In genomic region chr1:171643612-171644011, GRCm38 (mm10) we compare ENCODE assay signal across 15 mouse cellular contexts. TPM values are rescaled to one million over a fixed set of nuclear protein-coding genes. Genes with fewer than 3 reads are reported as not detected.
DNase-seq lines count a peak whose midpoint lies in the region; ATAC-seq and TF ChIP-seq lines count a peak whose summit lies in the region.
"Had no signal": no experiment of that assay in that cellular context is flagged by ENCODE, and none has a peak within 500 bp of the region (broad histone marks: within the 10 kb centered on the region; RNA-seq: fewer than 3 reads in every experiment).

No protein-coding gene starts in this region.

- H3K9me3 ChIP-seq in liver, embryonic 11.5 days (ENCODE audit: control insufficient read depth, low read length), result no peaks in the 10 kb centered on the region
- no peaks in the 10 kb centered on the region for H3K9me3 ChIP-seq in lung, postnatal 0 days (ENCODE audit: low read length)
- H3K9me3 ChIP-seq: heart, embryonic 12.5 days; hindbrain, embryonic 15.5 days; limb, embryonic 15.5 days; midbrain, embryonic 10.5 days had no signal

- no peak overlapping the region for H3K4me2 ChIP-seq in liver, embryonic 11.5 days
- no peak overlapping the region for H3K4me2 ChIP-seq in lung, postnatal 0 days (replicated peaks; ENCODE audit: low read depth, low read length)
- H3K4me2 ChIP-seq: heart, embryonic 12.5 days; hindbrain, embryonic 15.5 days; limb, embryonic 15.5 days had no signal

- peak; percentile 95 for ATAC-seq in liver, embryonic 11.5 days (replicated peaks; ENCODE audit: low FRiP score)
- ATAC-seq in lung, postnatal 0 days, result no peak
- ATAC-seq: Patski had no signal

- peak; percentile 86 for DNase-seq in heart, adult 11 months
- DNase-seq in heart, adult 18-20 months, result no peak
- peak; percentile 37 for DNase-seq in liver, embryonic 11.5 days (ENCODE audit: low spot score)
- peak; percentile 80 to 87 for DNase-seq in natural killer cell, adult 2 months (ENCODE audit: low spot score in 2 of 2)
- DNase-seq in adrenal gland, postnatal 36 days, result no peak
- DNase-seq in lung, postnatal 0 days (ENCODE audit: low spot score), result no peak
- no peak for DNase-seq in lung, adult 2 months
- DNase-seq in cerebellum, adult 11-12 months, result no peak
- DNase-seq: kidney, postnatal 10 days had no signal

- no peaks in the 10 kb centered on the region for H3K27me3 ChIP-seq in liver, embryonic 11.5 days (replicated peaks; ENCODE audit: control insufficient read depth, insufficient read depth, low read length)
- H3K27me3 ChIP-seq in lung, postnatal 0 days (replicated peaks; ENCODE audit: insufficient read depth, low read length), result no peaks in the 10 kb centered on the region
- H3K27me3 ChIP-seq: heart, embryonic 12.5 days; hindbrain, embryonic 15.5 days; limb, embryonic 15.5 days; Patski had no signal

- TF ChIP-seq CTCF in lung, postnatal 0 days (IDR thresholded peaks at IDR 0.05), result no peak
- TF ChIP-seq CTCF in lung, adult 2 months (IDR thresholded peaks at IDR 0.05; ENCODE audit: insufficient read depth, low read length), result no peak

- no peak overlapping the region for H3K27ac ChIP-seq in liver, embryonic 11.5 days (ENCODE audit: low read depth, low read length)
- no peak overlapping the region for H3K27ac ChIP-seq in lung, postnatal 0 days (ENCODE audit: low read length)
- H3K27ac ChIP-seq: hindbrain, embryonic 15.5 days; limb, embryonic 15.5 days; midbrain, embryonic 10.5 days had no signal

- H3K9ac ChIP-seq in liver, embryonic 11.5 days (ENCODE audit: low read depth, low read length), result no peak overlapping the region
- H3K9ac ChIP-seq in lung, postnatal 0 days (replicated peaks; ENCODE audit: low read depth), result no peak overlapping the region
- H3K9ac ChIP-seq: heart, embryonic 12.5 days; hindbrain, embryonic 15.5 days; limb, embryonic 15.5 days had no signal

- H3K4me3 ChIP-seq in liver, embryonic 11.5 days (ENCODE audit: low read depth, low read length), result no peak overlapping the region
- no peak overlapping the region for H3K4me3 ChIP-seq in lung, postnatal 0 days (ENCODE audit: low read depth, low read length)
- no peak overlapping the region for H3K4me3 ChIP-seq in lung, adult 2 months (replicated peaks; ENCODE audit: extremely low read depth, low read depth, low read length)
- H3K4me3 ChIP-seq: heart, embryonic 12.5 days; hindbrain, embryonic 15.5 days; limb, embryonic 15.5 days; midbrain, embryonic 10.5 days had no signal

- WGBS in liver, embryonic 11.5 days, result 44% methylated on average over 7 of the region's 7 CpGs
- WGBS in lung, postnatal 0 days, result 73% methylated on average over 7 of the region's 7 CpGs
- WGBS in lung, adult 2 months, result 66% methylated on average over 7 of the region's 7 CpGs

- TF ChIP-seq EP300 in lung, postnatal 0 days (IDR thresholded peaks at IDR 0.05), result no peak

- no peaks in the 10 kb centered on the region; the same call in 1 of the 2 replicates for H3K4me1 ChIP-seq in liver, embryonic 11.5 days (replicated peaks; ENCODE audit: control insufficient read depth, insufficient read depth, low read length)
- no peaks in the 10 kb centered on the region for H3K4me1 ChIP-seq in lung, postnatal 0 days (ENCODE audit: insufficient read depth, low read depth, low read length)
- H3K4me1 ChIP-seq in lung, adult 2 months (ENCODE audit: control insufficient read depth, insufficient read depth, low read length), result no peaks in the 10 kb centered on the region
- H3K4me1 ChIP-seq: heart, embryonic 12.5 days; hindbrain, embryonic 15.5 days; limb, embryonic 15.5 days; midbrain, embryonic 10.5 days had no signal

- no peaks in the 10 kb centered on the region for H3K36me3 ChIP-seq in liver, embryonic 11.5 days (ENCODE audit: control insufficient read depth, insufficient read depth, low read length)
- no peaks in the 10 kb centered on the region for H3K36me3 ChIP-seq in lung, postnatal 0 days (ENCODE audit: insufficient read depth, low read length)
- H3K36me3 ChIP-seq: heart, embryonic 12.5 days; hindbrain, embryonic 15.5 days; limb, embryonic 15.5 days; midbrain, embryonic 10.5 days had no signal

- TF ChIP-seq POLR2A in lung, adult 2 months (IDR thresholded peaks at IDR 0.05; ENCODE audit: borderline replicate concordance, extremely low read depth, low read depth, low read length), result no peak

RNA-seq across cellular contexts. Expression of gene Slamf7, which starts 9.2 kb away (rescaled TPM):
- 1 to 10 TPM in 1 of 2 experiments, under 1 TPM in 1; 0.57 to 1.1 TPM for total RNA-seq in heart, adult 18-20 months (2021)
- polyA plus RNA-seq in liver, embryonic 11.5 days (2014; fragmentation: Nextera tagmentation; extraction: Ambion mirVana), result not detected in 2 replicates
- 1 to 10 TPM in 1 of 2 experiments, under 1 TPM in 1; 0.43 to 1.1 TPM for total RNA-seq in adrenal gland, postnatal 36 days (2021)
- polyA plus RNA-seq in lung, postnatal 0 days (2015; fragmentation: Nextera tagmentation; extraction: Ambion mirVana), result 0.55 and 0.56 TPM in 2 replicates
- polyA plus RNA-seq in lung, adult 2 months (2012; rRNA removed), result 2.1 and 2.2 TPM in 2 replicates
- total RNA-seq: left cerebral cortex, adult 18-20 months had no signal
- polyA plus RNA-seq: heart, embryonic 12.5 days; hindbrain, embryonic 15.5 days; midbrain, embryonic 10.5 days; Patski had no signal

RNA-seq across cellular contexts. Expression of gene Ly9, which starts 36.4 kb away (rescaled TPM):
- total RNA-seq in heart, adult 18-20 months (2021), result 1 to 10 TPM in 1 of 2 experiments, under 1 TPM in 1; 0.47 to 2.4 TPM
- polyA plus RNA-seq in liver, embryonic 11.5 days (2014; fragmentation: Nextera tagmentation; extraction: Ambion mirVana), result 0.12 and 0.30 TPM in 2 replicates
- 1 to 10 TPM in 1 of 2 experiments, under 1 TPM in 1; 0.49 to 1.4 TPM for total RNA-seq in adrenal gland, postnatal 36 days (2021)
- 0.55 and 0.84 TPM in 2 replicates for polyA plus RNA-seq in lung, postnatal 0 days (2015; fragmentation: Nextera tagmentation; extraction: Ambion mirVana)
- 2.2 and 2.6 TPM in 2 replicates for polyA plus RNA-seq in lung, adult 2 months (2012; rRNA removed)
- total RNA-seq: left cerebral cortex, adult 18-20 months had no signal
- polyA plus RNA-seq: midbrain, embryonic 10.5 days; Patski had no signal

RNA-seq across cellular contexts. Expression of gene Cd48, which starts 38.2 kb away (rescaled TPM):
- total RNA-seq in heart, adult 18-20 months (2021), result 1 to 10 TPM; 2.9 to 3.1 TPM
- 4.5 and 4.9 TPM in 2 replicates for polyA plus RNA-seq in liver, embryonic 11.5 days (2014; fragmentation: Nextera tagmentation; extraction: Ambion mirVana)
- total RNA-seq in adrenal gland, postnatal 36 days (2021), result 1 to 10 TPM; 1.8 to 3.5 TPM
- 11.0 and 11.7 TPM in 2 replicates for polyA plus RNA-seq in lung, postnatal 0 days (2015; fragmentation: Nextera tagmentation; extraction: Ambion mirVana)
- 9.2 and 14.4 TPM in 2 replicates for polyA plus RNA-seq in lung, adult 2 months (2012; rRNA removed)
- polyA plus RNA-seq: Patski had no signal

Comparison
In these comparisons a context has a peak if more than half of its experiments do, and no peak if none do; other contexts are left out.
1. DNase-seq: peak in heart, adult 11 months (single experiment), liver, embryonic 11.5 days (single experiment) and natural killer cell, adult 2 months (2 of 2); none in heart, adult 18-20 months (0 of 2), adrenal gland, postnatal 36 days (0 of 2), lung, postnatal 0 days (single experiment), lung, adult 2 months (single experiment) and cerebellum, adult 11-12 months (single experiment).